Mouse (Mus musculus): ENCODE data around the gene Slc4a4.

Slc4a4 gene

DNA sequence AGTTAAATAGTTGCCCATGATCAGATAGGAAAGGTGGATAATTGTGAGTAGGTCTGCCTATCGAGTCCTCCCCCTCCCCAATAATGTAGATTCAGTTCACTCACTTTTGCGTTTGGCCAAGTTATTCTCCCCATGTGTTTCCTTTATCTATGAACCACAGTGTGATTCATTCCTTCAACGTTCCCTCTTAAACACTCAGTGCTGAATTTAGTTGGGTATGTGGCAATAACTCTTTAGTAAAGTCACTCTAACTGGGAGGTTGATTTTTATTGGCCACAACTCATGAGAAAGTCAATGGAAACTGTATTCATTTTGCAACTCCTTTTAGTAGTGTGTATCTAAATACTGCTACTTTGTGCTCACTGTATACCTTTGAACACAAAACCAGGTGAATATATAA, 125.8 kb downstream of the Slc4a4 start:
- WGBS, result 71% methylated on average over 3 of the region's 3 CpGs

DNA sequence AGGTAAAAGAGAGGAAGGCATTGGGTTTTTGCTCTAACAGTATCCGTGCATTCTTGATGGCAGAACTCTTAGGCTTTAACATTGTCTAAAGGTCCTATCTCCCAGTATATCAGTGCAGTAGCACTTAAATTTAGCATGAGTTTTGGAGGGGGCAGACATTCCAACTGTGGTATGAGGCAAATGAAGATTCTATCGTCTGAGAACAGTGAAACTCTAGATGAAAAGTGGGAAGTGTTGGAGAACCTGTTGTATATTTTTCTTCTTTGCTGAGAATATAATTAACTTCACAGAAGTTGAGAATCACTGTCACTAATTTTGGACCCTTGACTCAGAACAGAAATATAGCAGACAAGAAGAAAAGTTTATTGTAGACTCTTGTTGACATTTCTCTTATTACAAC, 128.2 kb downstream of the Slc4a4 start:
- WGBS, result 44% methylated on average over 2 of the region's 2 CpGs

- WGBS, result 47% methylated on average over 5 of the region's 5 CpGs
Measured at GRCm38 (mm10) chr5:89015878-89016277, 129.3 kb downstream of the Slc4a4 start.

- WGBS, result 71% methylated on average over 6 of the region's 6 CpGs
Measured at GRCm38 (mm10) chr5:89018537-89018936, 131.9 kb downstream of the Slc4a4 start.

GRCm38 (mm10) chr5:89024413-89024812, 137.8 kb downstream of the Slc4a4 start:
- 67% methylated on average over 4 of the region's 4 CpGs for WGBS

- 94% methylated on average over 4 of the region's 4 CpGs for WGBS
Measured at GRCm38 (mm10) chr5:89027518-89028085, 141.0 kb downstream of the Slc4a4 start.

GRCm38 (mm10) chr5:89032647-89033046, 146.0 kb downstream of the Slc4a4 start:
- 82% methylated on average over 8 of the region's 8 CpGs for WGBS

GRCm38 (mm10) chr5:89033256-89033655, 146.6 kb downstream of the Slc4a4 start:
- WGBS, result 85% methylated on average over 4 of the region's 4 CpGs

DNA sequence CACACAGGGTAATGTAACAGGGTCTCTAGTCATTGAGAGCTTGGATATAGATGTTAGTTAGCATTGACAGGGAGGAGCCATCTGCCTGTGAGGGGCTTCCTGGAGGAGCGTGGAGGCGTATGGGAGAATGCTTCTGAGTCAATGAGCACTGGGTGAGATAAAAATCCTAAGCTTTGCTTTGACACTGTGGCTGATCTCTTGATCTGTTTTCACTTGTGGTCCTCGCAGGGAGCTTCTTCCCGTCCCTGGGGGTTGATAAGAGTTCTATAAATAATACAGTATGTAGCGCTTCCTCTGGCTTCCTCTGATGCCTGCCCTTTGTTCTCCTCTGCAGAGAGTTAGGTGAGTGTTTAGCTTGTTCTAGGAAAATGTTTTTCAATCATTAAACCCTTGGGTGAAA, 149.5 kb downstream of the Slc4a4 start:
- WGBS, result 55% methylated on average over 5 of the region's 5 CpGs

DNA sequence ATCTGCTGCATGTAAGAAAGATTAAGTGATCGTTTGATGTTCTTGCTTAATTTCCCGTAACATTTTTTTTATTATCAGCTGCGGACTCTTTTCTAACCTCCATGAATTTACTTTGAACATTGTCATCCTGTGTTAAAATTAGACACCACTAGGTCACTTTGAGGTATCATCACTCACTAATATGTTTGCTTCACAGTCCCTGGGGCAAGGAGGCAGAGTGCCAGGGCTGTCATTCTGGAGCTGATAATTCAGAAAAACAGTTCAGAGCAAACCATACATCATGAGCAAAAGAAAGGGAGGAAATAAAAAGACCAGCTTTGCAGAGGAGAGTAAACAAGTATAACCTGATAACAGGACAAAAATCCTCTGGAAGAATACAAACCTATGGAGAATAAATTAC, 154.2 kb downstream of the Slc4a4 start:
- 88% methylated on average over 3 of the region's 3 CpGs for WGBS

GRCm38 (mm10) chr5:89043846-89044245, 157.2 kb downstream of the Slc4a4 start:
- WGBS, result 43% methylated on average over 5 of the region's 5 CpGs

GRCm38 (mm10) chr5:89044801-89045200, 158.2 kb downstream of the Slc4a4 start:
- 91% methylated on average over 5 of the region's 5 CpGs for WGBS

- 73% methylated on average over 5 of the region's 5 CpGs for WGBS
Measured at GRCm38 (mm10) chr5:89051577-89051976, 165.0 kb downstream of the Slc4a4 start.

DNA sequence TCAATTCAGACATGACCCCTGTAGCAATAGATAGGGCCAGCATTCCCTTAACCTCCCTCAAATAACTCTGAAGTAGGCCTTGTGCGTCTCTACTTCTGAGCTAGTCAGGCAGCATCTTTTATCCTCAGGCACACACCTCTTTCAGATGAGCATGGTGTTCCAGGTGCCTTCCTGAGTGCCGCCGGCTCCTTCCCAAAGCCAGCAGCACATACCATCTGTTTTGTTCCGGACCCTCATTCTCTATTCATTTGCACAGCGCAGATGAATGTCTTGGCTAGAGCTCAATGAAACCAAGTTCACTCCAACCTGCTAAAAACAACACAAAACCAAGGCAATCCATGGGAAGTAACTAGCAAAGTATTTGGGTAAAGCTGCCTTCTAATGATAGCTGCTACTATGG, 165.6 kb downstream of the Slc4a4 start:
- WGBS, result 57% methylated on average over 5 of the region's 5 CpGs

- WGBS, result 67% methylated on average over 3 of the region's 3 CpGs
Measured at GRCm38 (mm10) chr5:89055656-89056055, 169.0 kb downstream of the Slc4a4 start.

GRCm38 (mm10) chr5:89056370-89056769, 169.8 kb downstream of the Slc4a4 start:
- 51% methylated on average over 2 of the region's 2 CpGs for WGBS

GRCm38 (mm10) chr5:89061097-89061496, 174.5 kb downstream of the Slc4a4 start:
- WGBS, result 78% methylated on average over 9 of the region's 9 CpGs

DNA sequence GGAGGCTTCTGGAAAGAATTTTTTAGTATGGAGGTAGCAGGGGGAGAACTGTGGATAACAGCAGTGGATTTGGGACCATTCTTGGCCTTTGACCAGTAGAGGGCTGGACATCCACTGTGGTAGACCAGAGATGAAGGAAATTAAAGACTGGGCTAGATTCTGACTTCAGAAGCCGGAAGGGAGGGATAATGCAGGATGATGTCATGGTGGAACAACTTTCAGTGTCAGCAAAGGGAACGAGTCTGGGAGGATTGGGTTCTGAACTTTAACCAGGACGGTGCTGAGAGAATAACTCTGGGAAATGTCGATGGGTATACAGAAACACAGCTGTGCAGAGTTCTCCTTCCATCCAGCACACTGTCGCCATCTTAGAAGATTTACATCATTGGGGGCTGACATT, 175.7 kb downstream of the Slc4a4 start:
- 80% methylated on average over 5 of the region's 5 CpGs for WGBS

GRCm38 (mm10) chr5:89067111-89067510, 180.5 kb downstream of the Slc4a4 start:
- WGBS, result 76% methylated on average over 4 of the region's 4 CpGs

GRCm38 (mm10) chr5:89068072-89068471, 181.5 kb downstream of the Slc4a4 start:
- 72% methylated on average over 5 of the region's 5 CpGs for WGBS

GRCm38 (mm10) chr5:89070051-89070450, 183.4 kb downstream of the Slc4a4 start:
- 93% methylated on average over 3 of the region's 3 CpGs for WGBS

DNA sequence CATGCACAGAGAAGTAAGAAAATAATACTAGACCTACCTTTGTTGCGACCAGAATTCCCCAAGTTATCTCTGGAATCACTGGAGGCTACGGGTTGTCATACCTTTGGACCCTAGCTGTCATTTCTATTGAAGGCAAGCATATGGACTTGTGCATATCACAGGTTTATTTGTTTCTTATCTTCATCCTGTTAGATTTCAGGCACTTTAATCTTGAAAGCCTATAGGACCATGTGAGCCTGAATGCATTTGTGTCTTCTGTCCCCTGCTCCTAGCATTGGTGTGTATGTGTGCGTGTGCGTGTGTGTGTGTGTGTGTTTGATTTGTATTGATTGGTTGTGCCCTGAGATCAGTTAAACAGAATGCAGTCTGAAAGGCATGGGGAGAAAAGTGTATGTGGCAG, 185.3 kb downstream of the Slc4a4 start:
- WGBS, result 97% methylated on average over 4 of the region's 4 CpGs

- 68% methylated on average over 1 of the region's 1 CpGs for WGBS
Measured at GRCm38 (mm10) chr5:89077711-89078110, 191.1 kb downstream of the Slc4a4 start.

GRCm38 (mm10) chr5:89083476-89083875, 196.9 kb downstream of the Slc4a4 start:
- 86% methylated on average over 4 of the region's 4 CpGs for WGBS

All from cerebral cortex, adult 2 months (tissue).